Mouse (Mus musculus) ovary, postnatal 10 days (tissue): ENCODE results near the gene Nanos1.

ENCODE experiments used
- DNase-seq: peaks from one replicate; pipeline ENCODE4 v3.0.0; 2022; ENCODE audit warnings: low spot score

Nanos1 gene

GRCm38 (mm10) chr19:60755438-60756191 is at the start of gene Nanos1:
Gene Nanos1, plus strand, starts transcription at chr19:60755987.
- peak; percentile 73 for DNase-seq

- DNase-seq: no peak
Measured at GRCm38 (mm10) chr19:60709193-60709900, 46.4 kb upstream of the Nanos1 start.

GRCm38 (mm10) chr19:60710196-60710595 is 45.6 kb upstream of the Nanos1 start:
- no peak for DNase-seq

GRCm38 (mm10) chr19:60712577-60712976 is 43.2 kb upstream of the Nanos1 start:
- no peak for DNase-seq

GRCm38 (mm10) chr19:60716381-60716780 is 39.4 kb upstream of the Nanos1 start:
- no peak for DNase-seq

GRCm38 (mm10) chr19:60730281-60730852 is 25.4 kb upstream of the Nanos1 start:
- no peak for DNase-seq

GRCm38 (mm10) chr19:60731299-60731698 is 24.5 kb upstream of the Nanos1 start:
- DNase-seq: no peak

GRCm38 (mm10) chr19:60731966-60732365 is 23.8 kb upstream of the Nanos1 start:
- DNase-seq: no peak

GRCm38 (mm10) chr19:60740560-60740959 is 15.2 kb upstream of the Nanos1 start:
- DNase-seq: no peak

GRCm38 (mm10) chr19:60743767-60744547 is 11.8 kb upstream of the Nanos1 start:
- no peak for DNase-seq

GRCm38 (mm10) chr19:60747801-60748200 is 8.0 kb upstream of the Nanos1 start:
- DNase-seq: no peak

- no peak for DNase-seq
Measured at GRCm38 (mm10) chr19:60756192-60757098, 658 bp downstream of the Nanos1 start.

GRCm38 (mm10) chr19:60757099-60757785 is 1.5 kb downstream of the Nanos1 start:
- no peak for DNase-seq

GRCm38 (mm10) chr19:60758896-60759835 is 3.4 kb downstream of the Nanos1 start:
- no peak for DNase-seq

- DNase-seq: no peak
Measured at GRCm38 (mm10) chr19:60773366-60773765, 17.6 kb downstream of the Nanos1 start.

- DNase-seq: no peak
Measured at GRCm38 (mm10) chr19:60782034-60782433, 26.2 kb downstream of the Nanos1 start.

- DNase-seq: no peak
Measured at GRCm38 (mm10) chr19:60784712-60785111, 28.9 kb downstream of the Nanos1 start.

GRCm38 (mm10) chr19:60787465-60788150 is 31.8 kb downstream of the Nanos1 start:
- DNase-seq: no peak
